In the genomic region with DNA sequence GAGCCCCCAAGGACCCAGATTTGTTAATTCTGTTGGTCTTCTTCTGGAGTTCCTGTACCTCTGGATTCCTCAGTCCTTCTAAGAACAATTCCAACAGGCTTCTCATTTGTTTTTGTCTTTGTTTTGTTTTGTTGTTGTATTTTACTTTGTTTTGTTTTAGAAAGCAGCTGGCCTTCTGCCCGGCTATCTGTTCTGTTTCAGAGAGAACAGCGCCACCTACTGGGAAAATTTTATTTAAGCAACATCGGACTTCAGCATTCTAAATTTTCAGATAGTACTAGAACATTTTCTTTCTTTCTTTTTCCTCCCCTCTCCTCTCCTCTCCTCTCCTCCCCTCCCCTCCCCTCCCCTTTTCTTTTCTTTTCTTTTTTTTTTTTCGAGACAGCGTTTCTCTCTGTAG, we compare ENCODE assay signal across 8 mouse cellular contexts.
A peak's percentile ranks its signal among the peaks of the same experiment; 100 is the strongest.
DNase-seq lines count a peak whose midpoint lies in the region; ATAC-seq and TF ChIP-seq lines count a peak whose summit lies in the region.
"Had no signal": no experiment of that assay in that cellular context is flagged by ENCODE, and none has a peak within 500 bp of the region (broad histone marks: within the 10 kb centered on the region; RNA-seq: fewer than 3 reads in every experiment).

No protein-coding gene starts in this region.

- peak; percentile 14 for DNase-seq in left cerebral cortex, adult 11 months (ENCODE audit: low spot score)
- DNase-seq in left cerebral cortex, postnatal 36 days (ENCODE audit: low spot score in 2 of 2): no peak
- DNase-seq in MEL-GATA-1-ER (ENCODE audit: extremely low read depth, low read depth): peak; percentile 52
- peak; percentile 91 for DNase-seq in brain, embryonic 14.5 days (ENCODE audit: low read depth)
- peak; percentile 21 to 65 for DNase-seq in heart, postnatal 10 days
- DNase-seq in liver, embryonic 14.5 days (ENCODE audit: low read depth in 3 of 3, low spot score in 3 of 3): peak; percentile 73 to 81 (median 78)

- TF ChIP-seq EP300 in liver, embryonic 14.5 days (IDR thresholded peaks at IDR 0.05; ENCODE audit: low read depth): no peak

- no peak overlapping the region for H3K9ac ChIP-seq in liver, embryonic 14.5 days (replicated peaks)
- H3K9ac ChIP-seq: midbrain, embryonic 12.5 days had no signal

- no peak for TF ChIP-seq POLR2A in brain, embryonic 14.5 days (IDR thresholded peaks at IDR 0.05; ENCODE audit: borderline replicate concordance, extremely low read depth, insufficient read depth, insufficient read length, poor library complexity, severe bottlenecking)

- H3K27me3 ChIP-seq in liver, embryonic 14.5 days (ENCODE audit: control insufficient read depth, insufficient read depth, low read length): no peaks in the 10 kb centered on the region
- H3K27me3 ChIP-seq: midbrain, embryonic 12.5 days had no signal

- no peak overlapping the region for H3K4me2 ChIP-seq in liver, embryonic 14.5 days (ENCODE audit: low read depth)
- H3K4me2 ChIP-seq: midbrain, embryonic 12.5 days had no signal

- H3K4me3 ChIP-seq in liver, embryonic 14.5 days (ENCODE audit: insufficient read depth in 1 of 2, low read depth in 2 of 2, low read length in 2 of 2): no peak overlapping the region
- H3K4me3 ChIP-seq: midbrain, embryonic 12.5 days had no signal

- H3K9me3 ChIP-seq in liver, embryonic 14.5 days (ENCODE audit: control insufficient read depth, low read length): no peaks in the 10 kb centered on the region
- H3K9me3 ChIP-seq: midbrain, embryonic 12.5 days had no signal

- H3K4me1 ChIP-seq in liver, embryonic 14.5 days (replicated peaks; ENCODE audit: control insufficient read depth in 2 of 2, insufficient read depth in 2 of 2, low read length in 1 of 2): peaks cover 29 to 32% of the 10 kb centered on the region in 2 experiments
- H3K4me1 ChIP-seq: midbrain, embryonic 12.5 days had no signal

- TF ChIP-seq CTCF in brain, embryonic 14.5 days (IDR thresholded peaks at IDR 0.05; ENCODE audit: borderline replicate concordance, extremely low read depth, insufficient read depth, insufficient read length): peak; percentile 55; the same call in 1 of the 2 replicates
- peak; percentile 64 for TF ChIP-seq CTCF in liver, embryonic 14.5 days (IDR thresholded peaks at IDR 0.05; ENCODE audit: low read depth)

- intact Hi-C loops in left cerebral cortex, postnatal 36 days (cut with DNase I): no loop called here
- intact Hi-C loops in heart, postnatal 10 days (cut with DNase I): no loop called here

- peak overlapping the region; percentile 91; the same call in 1 of the 2 replicates for H3K27ac ChIP-seq in liver, embryonic 14.5 days
- H3K27ac ChIP-seq: midbrain, embryonic 12.5 days had no signal

- 3% methylated on average over 3 of the region's 5 CpGs for WGBS in liver, embryonic 14.5 days (ENCODE audit: insufficient replicate concordance)

- H3K36me3 ChIP-seq in liver, embryonic 14.5 days (replicated peaks; ENCODE audit: control insufficient read depth, insufficient read depth, low read depth): no peaks in the 10 kb centered on the region
- H3K36me3 ChIP-seq: midbrain, embryonic 12.5 days had no signal

- ATAC-seq in liver, embryonic 14.5 days (ENCODE audit: insufficient read depth): no peak
- ATAC-seq in erythroid progenitor cell, adult 5-6 weeks (replicated peaks; ENCODE audit: low FRiP score, poor library complexity, severe bottlenecking): no peak

Comparison
In these comparisons a context has a peak if more than half of its experiments do, and no peak if none do; other contexts are left out.
1. DNase-seq: peak in left cerebral cortex, adult 11 months (single experiment), MEL-GATA-1-ER (single experiment), brain, embryonic 14.5 days (single experiment), heart, postnatal 10 days (2 of 2) and liver, embryonic 14.5 days (3 of 3); none in left cerebral cortex, postnatal 36 days (0 of 2).